Mouse (Mus musculus) heart, postnatal 0 days (tissue): ENCODE measurements at regions not wholly inside any gene's neighbourhood (a gene's known extent, or its start where the extent isn't known, plus 50 kb on each side); places are given as distances from the start of the nearest gene placed in this dataset.

Source experiments
- ATAC-seq: fragments of 200-750 bp; cut with Nextera tagmentation; 2 replicates; pipeline ENCODE4 v1.8.0; 2017; ENCODE audit warnings: low read depth, moderate number of reproducible peaks, moderate library complexity; ENCODE audit not compliant: insufficient read depth
- DNase-seq: peaks from one replicate; pipeline ENCODE4 v3.0.0-alpha.2; 2016; ENCODE audit warnings: low spot score
- H3K27ac ChIP-seq: fragments of 300-500 bp; sonication (generic); 2 replicates; pipeline ENCODE4 v1.5.1; 2014; ENCODE audit warnings: low read depth, mild to moderate bottlenecking
- H3K27me3 ChIP-seq: fragments of 300-500 bp; sonication (generic); 2 replicates; pipeline ENCODE4 v1.6.1; 2014; ENCODE audit warnings: low read length, mixed read lengths; ENCODE audit not compliant: control insufficient read depth, insufficient read depth
- H3K36me3 ChIP-seq: fragments of 300-500 bp; sonication (generic); replicated peaks from 2 replicates; pipeline ENCODE4 v1.6.1; 2014; ENCODE audit warnings: low read length, mixed read lengths; ENCODE audit not compliant: control insufficient read depth, insufficient read depth
- H3K4me1 ChIP-seq: fragments of 300-500 bp; sonication (generic); 2 replicates; pipeline ENCODE4 v1.6.1; 2014; ENCODE audit warnings: antibody characterized with exemption; ENCODE audit not compliant: control insufficient read depth, insufficient read depth
- H3K4me2 ChIP-seq: fragments of 300-500 bp; sonication (generic); 2 replicates; pipeline ENCODE4 v1.6.1; 2014; ENCODE audit warnings: low read depth, mild to moderate bottlenecking, low read length, moderate library complexity
- H3K4me3 ChIP-seq: fragments of 300-500 bp; sonication (generic); 2 replicates; pipeline ENCODE4 v1.5.1; 2014; ENCODE audit warnings: low read depth, low read length
- H3K9ac ChIP-seq: fragments of 300-500 bp; sonication (generic); replicated peaks from 2 replicates; pipeline ENCODE4 v1.6.1; 2014; ENCODE audit warnings: low read depth, low read length, mixed read lengths
- H3K9me3 ChIP-seq: fragments of 300-500 bp; sonication (generic); replicated peaks from 2 replicates; pipeline ENCODE4 v1.6.1; 2016; ENCODE audit warnings: low read length; ENCODE audit not compliant: control insufficient read depth
- CTCF ChIP-seq: IDR thresholded peaks from 2 replicates; pipeline ENCODE4 v1.5.1; 2016; ENCODE audit warnings: antibody characterized with exemption, control low read depth, low read depth
- EP300 ChIP-seq: IDR thresholded peaks from 2 replicates; pipeline ENCODE4 v1.6.1; 2016; ENCODE audit warnings: antibody characterized with exemption, low read depth
- WGBS: fragments of 180-500 bp; shearing (Covaris S2); extraction: QIAGEN DNeasy Blood & Tissue Kit; methylation state at CpG from one replicate; pipeline ENCODE4 v1.1.7; 2014; 5-methylcytosine and 5-hydroxymethylcytosine counted together

DNA sequence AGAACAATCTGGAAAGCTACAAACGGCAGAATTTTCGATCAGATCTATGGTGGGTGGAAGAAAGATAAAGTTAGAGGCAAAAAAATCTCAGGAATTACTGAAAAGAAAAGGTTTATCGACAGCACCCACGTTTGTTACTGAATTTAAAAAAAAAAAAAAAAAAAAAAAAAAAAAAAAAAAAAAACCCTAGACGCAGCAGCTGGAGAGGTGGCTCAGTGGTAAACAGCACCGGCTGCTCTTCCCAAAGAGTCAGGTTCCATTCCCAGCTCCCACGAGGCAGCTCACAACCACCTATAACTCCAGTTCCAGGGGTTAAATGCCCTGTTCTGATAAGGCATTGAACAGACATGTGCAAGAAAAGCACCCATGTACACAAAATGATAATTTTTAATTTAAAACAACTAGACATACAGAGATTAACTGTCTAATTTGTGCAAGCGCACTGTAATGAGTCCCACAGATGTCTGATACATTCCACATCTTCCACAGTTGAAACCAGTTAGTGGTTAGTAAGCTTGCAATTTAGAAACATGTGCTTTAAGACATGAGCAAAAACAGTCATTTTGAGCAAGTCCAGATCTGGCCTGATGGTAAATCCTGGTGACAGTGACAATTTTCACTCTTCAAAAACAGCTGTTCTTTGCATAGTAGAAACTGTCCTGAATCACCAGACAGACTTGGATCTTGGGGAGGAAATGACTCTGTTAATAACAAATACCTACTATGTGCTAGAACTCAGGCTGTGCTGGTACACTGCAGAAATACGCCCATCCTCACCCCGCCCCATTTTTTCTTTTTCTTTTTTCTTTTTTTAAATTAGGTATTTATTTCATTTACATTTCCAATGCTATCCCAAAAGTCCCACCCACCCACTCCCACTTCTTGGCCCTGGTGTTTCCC lies 159.8 kb downstream of the S1pr1 start:
- ATAC-seq (no peak), DNase-seq (no peak)
- TF ChIP-seq EP300, result no peak
- TF ChIP-seq CTCF, result no peak
- H3K4me1 ChIP-seq, result no peaks in the 10 kb centered on the region
- whole genome bisulfite sequencing, result 75% methylated on average over 10 of the region's 10 CpGs
- H3K9ac ChIP-seq, result no peak overlapping the region
- H3K4me2 ChIP-seq, result no peak overlapping the region
- H3K9me3 ChIP-seq, result no peaks in the 10 kb centered on the region
- no peak overlapping the region for H3K4me3 ChIP-seq
- no peaks in the 10 kb centered on the region for H3K36me3 ChIP-seq
- H3K27ac ChIP-seq, result no peak overlapping the region
- no peaks in the 10 kb centered on the region for H3K27me3 ChIP-seq

- ATAC-seq (peak; percentile 66; the same call in 1 of the 2 replicates), DNase-seq (peak; percentile 8)
- H3K9me3 ChIP-seq, result no peaks in the 10 kb centered on the region
- no peaks in the 10 kb centered on the region for H3K4me1 ChIP-seq
- H3K4me3 ChIP-seq, result no peak overlapping the region
- H3K27ac ChIP-seq, result no peak overlapping the region
- 43% methylated on average over 10 of the region's 10 CpGs for WGBS
- no peak overlapping the region for H3K9ac ChIP-seq
- H3K36me3 ChIP-seq, result no peaks in the 10 kb centered on the region
- TF ChIP-seq CTCF (peak; percentile 33; the same call in 1 of the 2 replicates), EP300 (no peak)
- no peaks in the 10 kb centered on the region for H3K27me3 ChIP-seq
- no peak overlapping the region for H3K4me2 ChIP-seq
These were observed 160.9 kb downstream of the S1pr1 start for GRCm38 (mm10) chr3:115553848-115554515.

GRCm38 (mm10) chr3:115541789-115542188 lies 173.1 kb downstream of the S1pr1 start:
- DNase-seq (no peak), ATAC-seq (no peak)
- TF ChIP-seq CTCF, result peak; percentile 41
- no peak for TF ChIP-seq EP300

DNA sequence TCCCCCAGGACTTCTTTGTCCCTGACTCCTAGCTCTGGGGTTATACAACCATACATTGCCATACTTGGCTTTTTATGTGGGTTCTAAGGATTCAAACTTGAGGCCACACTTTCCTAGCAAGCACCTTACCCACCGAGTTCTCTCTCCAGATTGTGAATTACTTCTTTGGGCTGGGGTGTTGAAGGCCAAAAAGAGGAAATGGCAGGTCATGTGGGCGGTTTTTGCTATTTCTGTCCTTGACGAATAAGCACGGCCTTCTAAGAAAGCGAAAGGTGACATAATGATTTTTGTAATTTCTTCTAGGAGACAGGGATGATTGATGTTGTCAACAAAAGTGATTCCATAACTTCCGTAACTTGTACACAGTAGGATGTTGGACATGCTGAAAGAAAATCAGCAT lies 176.5 kb downstream of the S1pr1 start:
- Histone ChIP-seq H3K36me3 (no peaks in the 10 kb centered on the region), H3K27me3 (no peaks in the 10 kb centered on the region), H3K4me1 (no peaks in the 10 kb centered on the region), H3K9me3 (no peaks in the 10 kb centered on the region), H3K27ac (no peak overlapping the region), H3K4me2 (no peak overlapping the region), H3K4me3 (no peak overlapping the region), H3K9ac (no peak overlapping the region)
- 63% methylated on average over 6 of the region's 6 CpGs for WGBS
- TF ChIP-seq CTCF (no peak), EP300 (no peak)
- DNase-seq (no peak), ATAC-seq (no peak)

More at GRCm38 (mm10) chr3:115541789-115542188, 173.1 kb downstream of the S1pr1 start:
- Histone ChIP-seq H3K36me3 (no peaks in the 10 kb centered on the region), H3K9ac (no peak overlapping the region), H3K4me1 (no peaks in the 10 kb centered on the region), H3K4me3 (no peak overlapping the region), H3K9me3 (no peaks in the 10 kb centered on the region), H3K4me2 (no peak overlapping the region), H3K27me3 (no peaks in the 10 kb centered on the region), H3K27ac (no peak overlapping the region)
- WGBS, result 84% methylated on average over 1 of the region's 1 CpGs

DNA sequence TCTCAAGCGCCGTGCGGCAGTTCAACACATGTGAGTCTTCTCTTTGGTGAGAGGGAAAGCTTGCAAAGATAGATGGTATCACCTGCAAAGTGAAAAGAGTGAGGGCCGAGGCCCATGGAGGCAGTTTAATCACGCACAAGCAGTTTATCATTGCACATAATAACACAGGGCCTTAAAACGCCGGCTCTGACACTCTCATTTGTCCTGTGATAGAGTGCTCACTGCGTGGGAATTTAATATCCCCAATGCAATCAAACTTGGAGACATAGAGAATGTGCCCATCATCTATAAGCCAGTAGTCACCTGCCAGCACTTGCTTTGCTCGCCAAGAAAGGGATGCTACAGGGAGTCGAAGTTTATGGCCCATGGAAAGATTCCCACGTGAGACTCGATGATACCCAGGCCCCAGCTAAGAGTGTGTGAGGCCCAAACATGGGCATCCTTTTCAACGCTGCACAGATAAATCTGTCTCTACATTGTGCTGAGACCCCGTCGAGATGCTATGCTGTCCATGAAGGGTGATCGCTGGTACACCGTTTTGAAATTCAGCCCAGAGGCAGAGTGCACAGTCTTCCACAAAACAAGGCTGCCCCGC lies 182.6 kb downstream of the S1pr1 start:
- no peak overlapping the region for H3K4me2 ChIP-seq
- no peak overlapping the region for H3K9ac ChIP-seq
- WGBS, result 68% methylated on average over 18 of the region's 18 CpGs
- no peak for DNase-seq
- no peak overlapping the region for H3K27ac ChIP-seq
- H3K4me3 ChIP-seq, result no peak overlapping the region
- H3K27me3 ChIP-seq, result no peaks in the 10 kb centered on the region
- H3K9me3 ChIP-seq, result no peaks in the 10 kb centered on the region
- H3K4me1 ChIP-seq, result no peaks in the 10 kb centered on the region; the same call in 1 of the 2 replicates
- H3K36me3 ChIP-seq, result no peaks in the 10 kb centered on the region
- ATAC-seq, result no peak
- TF ChIP-seq CTCF (no peak), EP300 (no peak)
